Mouse (Mus musculus) adrenal gland, postnatal 14 days (tissue): Measurements from ENCODE around the gene Rassf5. TPM values are rescaled to one million over a fixed set of nuclear protein-coding genes. Genes with fewer than 3 reads are reported as not detected.
A peak's percentile ranks its signal among the peaks of the same experiment; 100 is the strongest.

Experiments used
- DNase-seq: peaks from one replicate; pipeline ENCODE4 v3.0.0; 2021; ENCODE audit warnings: mixed read lengths
- total RNA-seq: library from RNA; stranded (reverse); gene quantifications from 2 replicates; pipeline ENCODE4 v1.2.3, GENCODE M21; 2021

Rassf5 gene
- total RNA-seq, 1 experiment from 2014 or later = 9.7 TPM

- DNase-seq = no peak
These were observed 14.7 kb upstream of the Rassf5 start for GRCm38 (mm10) chr1:131259632-131260308.

GRCm38 (mm10) chr1:131257288-131257687 is 12.2 kb upstream of the Rassf5 start:
- DNase-seq = peak; percentile 21

GRCm38 (mm10) chr1:131252516-131253250 is 7.6 kb upstream of the Rassf5 start:
- DNase-seq = peak; percentile 24

GRCm38 (mm10) chr1:131246433-131247395 is 1.7 kb upstream of the Rassf5 start:
- peak; percentile 73 for DNase-seq

- peak; percentile 80 for DNase-seq
These were observed 868 bp upstream of the Rassf5 start for GRCm38 (mm10) chr1:131245926-131246325.

- peak; percentile 54 for DNase-seq
These were observed 446 bp downstream of the Rassf5 start for GRCm38 (mm10) chr1:131244536-131245088.

- DNase-seq = no peak
These were observed 2.1 kb downstream of the Rassf5 start for GRCm38 (mm10) chr1:131242956-131243355.

GRCm38 (mm10) chr1:131239576-131240193 is 5.4 kb downstream of the Rassf5 start:
- DNase-seq = no peak

- peak; percentile 85 for DNase-seq
These were observed 6.1 kb downstream of the Rassf5 start for GRCm38 (mm10) chr1:131238931-131239381.

- DNase-seq = no peak
These were observed 9.0 kb downstream of the Rassf5 start for GRCm38 (mm10) chr1:131236077-131236476.

- no peak for DNase-seq
These were observed 11.5 kb downstream of the Rassf5 start for GRCm38 (mm10) chr1:131233527-131233926.

- no peak for DNase-seq
These were observed 16.4 kb downstream of the Rassf5 start for GRCm38 (mm10) chr1:131228659-131229058.

GRCm38 (mm10) chr1:131228225-131228624 is 16.8 kb downstream of the Rassf5 start:
- DNase-seq = no peak

- DNase-seq = no peak
These were observed 20.1 kb downstream of the Rassf5 start for GRCm38 (mm10) chr1:131224848-131225471.

- no peak for DNase-seq
These were observed 21.7 kb downstream of the Rassf5 start for GRCm38 (mm10) chr1:131223345-131223744.

GRCm38 (mm10) chr1:131221822-131222590 is 23.1 kb downstream of the Rassf5 start:
- DNase-seq = no peak

GRCm38 (mm10) chr1:131218933-131219332 is 26.1 kb downstream of the Rassf5 start:
- DNase-seq = no peak

GRCm38 (mm10) chr1:131213361-131213760 is 31.7 kb downstream of the Rassf5 start:
- no peak for DNase-seq

GRCm38 (mm10) chr1:131212956-131213355 is 32.1 kb downstream of the Rassf5 start:
- DNase-seq = no peak

GRCm38 (mm10) chr1:131211655-131212054 is 33.4 kb downstream of the Rassf5 start:
- no peak for DNase-seq
